ENCODE assay signal across 23 mouse cellular contexts in the genomic region with DNA sequence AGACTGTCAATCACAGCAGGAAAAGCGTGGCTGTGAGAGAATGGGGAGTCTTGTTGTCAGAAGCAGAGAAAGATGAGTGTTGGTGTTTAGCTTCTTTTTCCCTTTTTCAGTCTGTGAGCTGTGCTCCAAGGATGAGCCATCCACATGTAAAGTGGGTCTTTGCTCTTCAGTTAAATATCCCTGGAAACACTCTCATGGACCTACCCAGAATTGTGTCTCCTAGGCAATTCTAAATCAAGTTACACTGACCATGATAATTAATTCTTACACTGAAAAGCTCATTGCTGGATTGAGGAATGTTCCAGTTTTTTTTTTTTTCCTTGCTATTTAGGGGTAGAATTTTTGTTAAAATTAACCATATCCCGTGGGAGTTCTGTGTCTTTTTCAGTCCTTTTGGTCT.
"Had no signal": no experiment of that assay in that cellular context is flagged by ENCODE, and none has a peak within 500 bp of the region (broad histone marks: within the 10 kb centered on the region; RNA-seq: fewer than 3 reads in every experiment).

No protein-coding gene starts in this region.

- H3K4me3 ChIP-seq: heart, adult 2 months; heart, embryonic 13.5 days; heart, embryonic 15.5 days; hindbrain, embryonic 13.5 days; hindbrain, embryonic 15.5 days; kidney, embryonic 15.5 days; limb, embryonic 13.5 days; limb, embryonic 15.5 days; liver, embryonic 12.5 days had no signal

- H3K27ac ChIP-seq: heart, adult 2 months; heart, embryonic 13.5 days; heart, embryonic 15.5 days; hindbrain, embryonic 13.5 days; hindbrain, embryonic 15.5 days; hindbrain, postnatal 0 days; kidney, embryonic 15.5 days; kidney, postnatal 0 days; limb, embryonic 13.5 days; limb, embryonic 15.5 days; liver, embryonic 12.5 days had no signal

- DNase-seq: gastrocnemius, postnatal 14 days; gastrocnemius, postnatal 36 days; heart, adult 11 months; heart, adult 2 months; heart, postnatal 14 days; heart, postnatal 36 days; kidney, adult 11 months; kidney, adult 2 months; kidney, adult 9 months; kidney, postnatal 14 days; kidney, postnatal 36 days; layer of hippocampus, adult 9-11 months; layer of hippocampus, postnatal 36 days had no signal
